Mouse (Mus musculus): ENCODE results near the gene Snx29.
A peak's percentile ranks its signal among the peaks of the same experiment; 100 is the strongest.

Snx29 gene

DNA sequence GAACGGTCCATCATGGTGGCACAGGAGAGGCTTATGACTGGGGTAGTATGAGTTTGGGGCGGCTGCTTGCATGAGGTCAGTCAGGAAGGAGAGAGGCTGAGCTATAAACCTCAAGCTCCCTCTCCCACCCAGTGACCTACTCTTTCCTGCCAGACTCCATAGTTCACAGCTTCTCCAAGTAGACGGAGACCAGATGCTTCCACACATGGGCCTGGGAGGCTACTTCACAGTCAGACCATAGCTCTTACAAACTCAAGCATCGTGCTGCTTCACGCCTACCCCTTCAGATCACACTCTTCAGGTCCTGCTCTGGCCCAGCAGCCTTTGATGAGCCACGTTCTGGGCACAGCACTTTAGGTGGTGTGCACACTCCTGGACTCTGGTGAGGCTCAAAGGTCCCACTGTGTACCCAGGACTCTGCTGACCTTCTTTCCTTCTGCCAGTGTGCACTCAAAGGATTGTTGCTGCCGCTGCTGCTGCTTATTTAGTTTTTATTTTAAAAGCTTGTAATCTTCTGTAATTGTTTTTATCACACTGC, 313.6 kb downstream of the Snx29 start:
- no peak for DNase-seq (ENCODE audit: low spot score in 2 of 2)

DNA sequence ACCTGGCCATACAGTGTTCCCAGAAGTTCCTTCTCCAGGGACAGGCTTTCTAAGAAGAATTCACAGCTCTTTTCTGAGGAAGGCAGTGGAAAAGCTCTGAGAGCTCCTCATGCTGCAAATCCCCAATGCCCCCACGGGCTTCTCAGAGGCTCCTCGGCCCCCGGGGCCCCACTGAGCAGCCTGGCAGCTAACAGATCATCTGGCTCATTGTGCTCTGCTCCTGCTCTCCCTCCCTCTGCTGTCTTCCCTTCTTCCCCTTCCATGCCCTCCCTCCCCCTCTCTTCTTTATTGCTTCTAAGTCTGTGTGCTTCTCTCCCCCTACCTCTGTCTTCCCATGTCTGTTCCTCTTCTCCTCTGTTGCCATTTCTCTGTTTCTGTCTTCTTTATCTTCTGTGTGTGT, 314.2 kb downstream of the Snx29 start:
- DNase-seq (ENCODE audit: low spot score in 2 of 2): no peak

- no peak for DNase-seq (ENCODE audit: low spot score in 2 of 2)
Measured at GRCm38 (mm10) chr16:11637794-11638193, 315.1 kb downstream of the Snx29 start.

DNA sequence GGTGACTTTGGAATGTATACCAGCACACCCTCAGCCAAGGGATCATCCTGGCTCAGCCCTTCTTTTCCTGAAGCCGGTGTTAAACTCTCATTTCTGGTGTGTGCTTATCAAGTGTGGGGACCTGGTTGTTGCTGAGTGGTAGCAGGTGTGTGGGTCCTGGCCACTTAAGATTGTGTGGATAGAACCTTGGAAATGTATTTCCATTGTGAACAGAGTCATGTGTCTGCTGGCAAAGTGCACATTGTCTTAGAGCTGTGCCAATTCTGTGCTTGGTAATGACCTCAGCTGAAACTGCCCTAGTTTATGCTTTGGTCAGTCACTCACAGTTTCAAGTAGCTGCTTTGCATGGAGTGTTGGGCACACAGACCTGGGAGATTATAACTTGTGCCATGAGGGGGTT, 316.0 kb downstream of the Snx29 start:
- DNase-seq (ENCODE audit: low spot score in 2 of 2): no peak

DNA sequence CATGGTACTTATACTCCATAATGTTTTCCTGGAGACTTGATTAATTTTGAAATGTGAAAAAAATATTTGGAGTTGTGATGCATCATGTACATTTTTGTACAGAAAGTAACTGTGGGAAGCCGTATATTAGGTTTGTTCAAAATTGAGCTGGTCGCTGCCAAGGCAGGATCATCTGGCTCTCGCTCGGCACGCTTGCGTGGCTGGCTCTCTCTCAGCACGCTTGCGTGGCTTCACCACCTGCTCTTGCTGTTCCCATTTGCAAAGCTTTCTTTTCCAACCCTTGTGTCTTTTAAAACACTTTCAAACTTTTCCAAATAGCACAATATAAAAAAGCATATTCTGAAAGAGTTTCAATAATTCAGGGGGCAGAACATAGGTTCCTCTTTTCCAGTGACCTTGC, 317.2 kb downstream of the Snx29 start:
- no peak for DNase-seq (ENCODE audit: low spot score in 2 of 2)

GRCm38 (mm10) chr16:11643603-11644002, 320.9 kb downstream of the Snx29 start:
- no peak for DNase-seq (ENCODE audit: low spot score in 2 of 2)

GRCm38 (mm10) chr16:11644399-11644798, 321.7 kb downstream of the Snx29 start:
- no peak for DNase-seq (ENCODE audit: low spot score in 2 of 2)

GRCm38 (mm10) chr16:11645668-11646067, 323.0 kb downstream of the Snx29 start:
- DNase-seq (ENCODE audit: low spot score in 2 of 2): no peak

- DNase-seq (ENCODE audit: low spot score in 2 of 2): no peak
Measured at GRCm38 (mm10) chr16:11646745-11647289, 324.1 kb downstream of the Snx29 start.

- no peak for DNase-seq (ENCODE audit: low spot score in 2 of 2)
Measured at GRCm38 (mm10) chr16:11648169-11648688, 325.5 kb downstream of the Snx29 start.

GRCm38 (mm10) chr16:11652686-11653366, 330.1 kb downstream of the Snx29 start:
- DNase-seq (ENCODE audit: low spot score in 2 of 2): no peak

- DNase-seq (ENCODE audit: low spot score in 2 of 2): no peak
Measured at GRCm38 (mm10) chr16:11655893-11656292, 333.2 kb downstream of the Snx29 start.

- no peak for DNase-seq (ENCODE audit: low spot score in 2 of 2)
Measured at GRCm38 (mm10) chr16:11657111-11657510, 334.4 kb downstream of the Snx29 start.

- no peak for DNase-seq (ENCODE audit: low spot score in 2 of 2)
Measured at GRCm38 (mm10) chr16:11659111-11659720, 336.5 kb downstream of the Snx29 start.

GRCm38 (mm10) chr16:11664896-11665705, 342.4 kb downstream of the Snx29 start:
- no peak for DNase-seq (ENCODE audit: low spot score in 2 of 2)

DNA sequence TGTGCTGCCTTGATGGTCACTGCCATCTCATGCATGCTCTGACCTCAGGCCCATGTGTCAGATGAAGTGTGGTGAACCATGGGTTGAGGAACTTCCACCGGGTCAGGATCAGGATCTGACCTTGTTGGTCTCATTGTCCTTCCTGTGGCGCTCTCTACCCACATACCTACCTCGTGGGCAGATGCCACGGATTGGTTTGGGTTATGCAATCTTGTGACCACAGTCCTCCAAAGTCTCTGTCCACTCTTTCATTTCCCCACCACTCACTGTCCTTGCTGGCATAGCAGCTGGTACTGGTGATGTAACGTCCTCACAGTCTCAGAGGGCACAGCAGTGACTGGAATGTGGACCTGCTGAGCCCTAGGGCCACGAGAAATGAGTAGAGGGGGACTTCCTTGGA, 343.2 kb downstream of the Snx29 start:
- no peak for DNase-seq (ENCODE audit: low spot score in 2 of 2)

DNA sequence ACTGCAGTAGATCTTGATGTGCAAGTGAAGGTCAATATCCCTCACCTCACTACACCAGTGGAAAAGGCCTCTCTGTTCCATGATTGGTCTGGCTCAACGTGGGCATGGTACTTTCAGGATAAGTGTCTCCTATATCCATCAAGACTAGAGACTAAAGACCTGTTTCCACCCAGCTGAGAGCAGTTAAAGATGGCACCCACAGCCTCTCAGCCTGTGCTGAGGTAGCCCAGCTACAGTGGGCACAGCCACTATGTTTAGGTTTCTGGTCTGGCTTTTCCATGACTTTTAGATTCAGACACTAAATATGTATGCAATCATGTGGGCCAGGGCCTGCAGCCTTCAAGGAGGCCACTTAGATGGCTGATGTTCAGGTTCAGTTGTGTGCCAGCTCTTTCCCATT, 345.7 kb downstream of the Snx29 start:
- DNase-seq (ENCODE audit: low spot score in 2 of 2): no peak

GRCm38 (mm10) chr16:11668878-11669277, 346.2 kb downstream of the Snx29 start:
- DNase-seq (ENCODE audit: low spot score in 2 of 2): no peak

DNA sequence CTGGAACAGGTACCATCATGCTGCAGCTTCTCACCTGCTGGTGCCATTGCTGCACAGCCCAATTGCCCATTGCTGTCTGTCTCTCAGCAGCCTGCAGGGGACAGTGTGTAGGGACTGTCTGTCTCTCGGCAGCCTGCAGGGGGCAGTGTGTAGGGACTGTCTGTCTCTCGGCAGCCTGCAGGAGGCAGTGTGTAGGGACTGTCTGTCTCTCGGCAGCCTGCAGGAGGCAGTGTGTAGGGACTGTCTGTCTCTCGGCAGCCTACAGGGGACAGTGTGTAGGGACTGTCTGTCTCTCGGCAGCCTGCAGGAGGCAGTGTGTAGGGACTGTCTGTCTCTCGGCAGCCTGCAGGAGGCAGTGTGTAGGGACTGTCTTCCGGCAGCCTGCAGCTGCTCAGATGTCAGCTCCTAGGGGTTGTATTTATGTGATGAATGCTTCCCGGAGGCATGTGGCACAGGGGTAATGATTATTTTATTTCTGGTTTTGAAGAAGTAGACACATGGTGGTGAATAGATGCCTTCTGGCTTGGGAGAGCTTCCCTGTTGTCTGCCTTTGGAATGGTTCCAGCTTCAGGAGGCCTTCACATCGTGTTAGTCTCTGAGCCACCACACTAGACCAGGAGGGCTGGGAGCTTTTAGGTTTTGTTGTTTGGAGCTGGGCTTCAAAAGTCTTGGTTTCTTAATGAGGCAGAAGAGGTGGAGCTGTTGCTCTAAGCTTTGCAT, 347.7 kb downstream of the Snx29 start:
- DNase-seq (ENCODE audit: low spot score in 2 of 2): no peak

- DNase-seq (ENCODE audit: low spot score in 2 of 2): peak; percentile 56 to 63
Measured at GRCm38 (mm10) chr16:11670971-11671310, 348.2 kb downstream of the Snx29 start.

GRCm38 (mm10) chr16:11676006-11676405, 353.3 kb downstream of the Snx29 start:
- no peak for DNase-seq (ENCODE audit: low spot score in 2 of 2)
